Mouse (Mus musculus) kidney, adult 8-10 months (tissue): ENCODE results near the gene Dmbx1.

Source experiments
- DNase-seq, 2 experiments: peaks; one replicate each; pipeline ENCODE4 v3.0.0; 2022

The Dmbx1 gene

DNA sequence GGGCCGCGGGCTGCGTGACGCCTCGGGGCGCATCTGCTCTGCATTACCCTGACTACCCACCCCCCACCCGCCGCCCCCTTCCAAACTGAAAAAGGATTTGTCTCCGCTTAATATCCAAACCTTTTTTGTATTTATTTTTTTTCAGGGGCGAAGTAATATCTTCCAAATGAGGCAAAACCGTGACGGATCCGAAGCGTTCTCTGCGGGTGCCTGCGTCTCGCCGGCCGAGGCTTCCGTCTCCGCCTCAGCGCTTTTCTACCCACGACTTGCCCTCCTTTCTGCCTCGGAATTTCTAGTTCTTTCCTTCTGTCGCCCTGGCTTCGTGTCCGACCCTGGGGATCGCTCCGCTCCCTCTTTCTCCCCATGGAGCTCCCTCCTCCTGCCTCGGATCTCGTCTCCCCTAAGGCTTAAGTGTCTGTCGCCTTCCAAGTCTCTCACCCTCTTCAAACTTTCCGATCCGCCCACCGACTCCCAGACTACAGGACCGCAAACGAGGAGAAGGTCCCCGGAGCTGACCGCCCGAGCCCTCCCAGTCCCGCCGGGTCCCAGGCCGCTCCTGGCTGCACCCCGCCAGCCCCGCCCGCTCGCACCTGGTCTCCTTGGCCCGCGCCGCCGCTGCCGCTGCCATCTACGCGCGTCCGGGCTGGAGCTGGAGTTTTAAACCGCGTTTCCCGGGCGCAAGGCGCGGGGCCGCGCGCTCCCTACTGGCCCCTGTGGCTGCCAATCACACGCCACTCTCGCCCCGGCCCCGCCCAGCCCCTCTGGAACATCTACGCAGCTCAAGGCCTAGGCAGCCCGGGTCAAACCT lies at the start of gene Dmbx1:
Gene Dmbx1, minus strand, starts transcription at position 632 of the 808 bp plus-strand sequence.
- no peak for DNase-seq

DNA sequence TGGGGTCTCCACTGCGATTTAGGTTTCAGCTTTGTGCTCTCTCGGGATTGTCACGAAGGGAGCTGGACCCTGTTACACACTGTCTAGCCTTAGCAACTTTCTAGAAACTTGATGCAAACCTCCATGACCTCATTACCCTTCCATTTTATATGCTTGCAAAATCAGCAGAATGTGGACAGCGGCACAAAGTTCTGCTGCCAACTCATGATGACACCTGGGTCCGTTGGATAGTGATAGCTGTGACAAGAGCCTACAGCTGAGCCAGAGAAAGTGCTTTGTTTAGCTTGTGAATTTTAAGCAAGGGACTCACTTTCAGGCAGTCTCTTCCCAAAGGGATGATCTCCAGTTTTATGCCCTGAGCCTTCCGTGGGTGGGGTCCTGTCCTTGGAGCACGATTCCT lies 49.7 kb upstream of the Dmbx1 start:
- DNase-seq, result no peak

DNA sequence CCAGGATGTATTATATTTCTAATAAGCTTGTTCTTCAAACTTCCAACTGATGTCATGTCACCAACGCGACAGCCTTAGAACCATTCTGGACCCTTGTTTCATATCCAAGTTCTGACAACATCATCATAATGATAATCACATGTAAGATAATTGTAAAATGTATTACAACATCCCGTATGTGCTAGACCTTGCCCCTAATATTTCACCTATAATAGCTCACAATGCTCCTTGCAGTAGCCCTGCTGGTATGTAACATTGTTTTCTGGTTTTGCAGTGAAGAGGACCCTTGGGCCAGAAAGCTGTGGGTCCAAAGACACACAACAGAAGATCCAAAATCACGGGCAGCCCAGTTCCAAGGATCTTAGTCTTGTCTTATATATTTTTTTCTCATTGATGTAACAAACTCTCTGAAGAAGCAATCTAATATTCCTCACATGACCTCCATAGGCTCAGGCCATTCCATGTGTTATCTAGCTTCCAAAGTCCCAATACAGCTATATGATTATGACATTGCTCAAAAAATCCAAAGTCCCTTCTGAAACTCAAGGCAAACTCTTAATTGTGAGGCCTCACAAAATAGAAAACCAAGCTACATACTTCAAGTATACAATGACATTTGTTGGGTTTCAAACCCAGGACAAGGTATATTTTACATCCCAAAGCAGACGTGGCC lies 48.3 kb upstream of the Dmbx1 start:
- DNase-seq, result no peak

DNA sequence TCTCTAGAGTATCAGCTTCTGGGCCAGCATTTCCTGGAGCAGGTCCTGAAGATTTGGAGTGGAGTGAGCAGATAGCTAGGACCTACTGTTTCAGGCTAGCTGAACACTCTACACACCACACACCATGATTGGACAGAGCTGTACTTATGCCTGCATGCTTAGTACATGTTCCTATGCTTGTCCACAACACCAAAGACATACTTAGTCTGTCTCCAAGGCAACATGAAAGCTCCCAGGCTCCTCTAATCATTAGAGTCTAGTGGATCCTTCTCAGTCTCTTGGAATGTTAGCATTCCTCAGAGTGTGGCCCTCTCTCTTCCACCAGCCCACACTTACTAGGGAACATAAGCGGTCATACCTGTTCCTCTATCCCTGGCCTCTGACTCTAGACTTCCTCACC lies 47.7 kb upstream of the Dmbx1 start:
- no peak for DNase-seq

DNA sequence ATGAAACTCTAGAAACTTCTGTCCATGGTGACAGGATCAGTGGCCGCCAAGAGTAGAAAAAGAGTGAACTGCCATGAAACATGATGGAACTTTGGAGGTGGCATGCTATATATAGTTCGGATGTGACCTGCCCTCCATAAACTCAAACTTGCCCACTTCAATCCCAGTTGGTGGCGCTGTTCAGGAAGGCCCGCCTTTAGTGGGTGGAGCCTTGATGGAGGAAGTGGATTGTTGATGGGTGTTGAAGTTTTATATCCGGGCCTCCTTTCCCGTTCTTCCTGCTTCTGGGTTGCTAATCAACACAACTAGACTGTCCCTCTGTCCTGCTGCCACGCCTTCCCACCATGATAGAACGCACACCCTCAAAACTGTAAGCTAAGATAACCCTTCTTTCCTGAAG lies 45.2 kb upstream of the Dmbx1 start:
- no peak for DNase-seq

DNA sequence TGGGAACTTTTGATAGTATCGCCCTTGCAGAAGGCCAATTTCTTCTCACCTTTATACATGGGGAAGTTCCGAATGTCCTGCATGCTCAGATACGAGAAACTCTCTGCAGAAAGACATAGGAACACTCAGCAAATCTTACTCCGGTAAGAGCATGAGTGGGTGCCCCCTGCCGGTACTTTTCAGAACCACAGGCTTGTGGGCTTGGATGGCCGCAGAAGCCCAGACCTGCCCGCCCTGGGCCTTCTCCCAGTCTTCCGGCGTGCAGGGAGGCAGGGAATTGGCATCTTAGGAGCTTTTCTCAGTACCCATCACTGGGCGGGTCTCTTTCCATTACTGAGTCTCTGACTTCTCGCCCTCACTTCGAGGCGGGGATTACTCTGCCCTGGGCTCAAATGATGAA lies 44.4 kb upstream of the Dmbx1 start:
- peak; percentile 64 to 89 for DNase-seq

DNA sequence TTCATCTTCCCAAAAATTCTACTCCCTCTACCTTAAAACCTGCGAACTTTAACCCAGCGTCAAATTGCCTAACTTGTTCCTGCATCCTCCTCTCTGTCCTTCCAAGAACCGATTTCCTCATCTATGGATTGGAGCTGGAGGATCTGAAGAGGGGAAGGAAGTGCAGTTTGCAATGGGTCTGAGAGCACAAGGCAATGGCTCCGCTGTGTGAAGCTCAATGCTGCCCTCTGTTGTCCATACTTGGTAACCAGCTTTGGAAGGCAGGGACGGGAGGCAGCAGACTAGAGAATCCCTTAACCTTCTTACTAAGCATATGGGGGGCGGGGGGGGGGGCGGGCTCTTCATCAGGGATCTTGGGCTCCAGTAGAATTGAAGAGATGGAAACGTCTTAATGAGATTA lies 41.0 kb upstream of the Dmbx1 start:
- DNase-seq, result peak; percentile 44 to 69

DNA sequence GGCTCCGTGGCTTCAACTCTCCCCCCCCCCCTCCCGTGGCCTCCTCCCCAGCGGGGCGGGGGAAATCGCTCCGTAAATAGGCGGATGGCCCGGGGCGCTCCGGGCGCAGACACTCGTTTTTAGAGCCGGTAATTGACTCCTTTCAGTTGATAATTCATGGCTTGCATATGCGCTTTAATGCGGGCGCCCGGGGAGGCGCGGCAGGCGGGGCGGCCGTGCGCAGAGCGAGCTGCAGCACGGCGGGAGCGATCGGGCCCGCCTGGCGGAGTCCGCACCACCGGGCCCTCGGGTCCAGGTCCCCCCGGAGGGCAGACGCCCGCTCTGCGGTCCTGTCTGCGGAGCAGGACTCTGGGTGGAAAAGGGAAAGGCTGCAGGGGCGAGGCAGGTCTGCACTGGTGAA lies 39.7 kb upstream of the Dmbx1 start:
- DNase-seq, result no peak

DNA sequence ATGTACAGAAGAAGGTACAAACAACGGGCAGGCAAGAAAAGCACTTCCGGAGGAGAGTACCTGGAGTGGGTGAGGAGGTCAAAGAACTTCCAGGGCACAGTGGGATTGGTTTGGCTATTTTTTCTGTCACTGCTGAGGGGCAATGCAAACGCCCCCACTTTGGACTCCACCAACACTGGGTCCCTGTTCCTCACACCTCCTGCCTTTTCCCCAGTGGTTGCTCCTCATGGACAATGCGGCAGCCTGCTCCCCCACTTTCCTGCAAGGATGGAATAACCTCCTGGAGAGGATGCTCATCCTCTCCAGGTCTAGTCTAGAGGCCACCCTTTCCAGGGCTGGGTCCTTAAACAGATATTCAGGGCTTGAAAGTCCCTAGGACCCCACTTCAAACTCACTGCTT lies 39.2 kb upstream of the Dmbx1 start:
- no peak for DNase-seq

DNA sequence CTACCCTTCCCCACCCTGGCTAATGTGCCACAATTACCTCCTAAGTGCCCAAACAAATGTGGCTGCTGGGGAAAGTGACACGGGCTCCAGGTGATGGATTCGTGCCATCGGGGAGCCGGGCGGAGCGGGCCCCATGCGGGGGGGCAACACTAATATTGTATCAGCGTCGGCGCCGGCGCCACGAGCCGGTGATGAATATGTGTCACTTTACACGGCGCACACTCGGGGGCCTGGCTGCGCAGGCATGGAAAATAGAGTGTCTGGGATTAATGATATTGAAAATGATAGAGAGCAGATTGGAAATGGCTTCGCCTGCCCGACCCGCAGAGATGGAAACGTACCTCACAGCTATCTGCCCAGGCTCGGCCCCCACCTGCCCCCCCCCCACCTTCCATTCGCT lies 32.8 kb upstream of the Dmbx1 start:
- no peak for DNase-seq

DNA sequence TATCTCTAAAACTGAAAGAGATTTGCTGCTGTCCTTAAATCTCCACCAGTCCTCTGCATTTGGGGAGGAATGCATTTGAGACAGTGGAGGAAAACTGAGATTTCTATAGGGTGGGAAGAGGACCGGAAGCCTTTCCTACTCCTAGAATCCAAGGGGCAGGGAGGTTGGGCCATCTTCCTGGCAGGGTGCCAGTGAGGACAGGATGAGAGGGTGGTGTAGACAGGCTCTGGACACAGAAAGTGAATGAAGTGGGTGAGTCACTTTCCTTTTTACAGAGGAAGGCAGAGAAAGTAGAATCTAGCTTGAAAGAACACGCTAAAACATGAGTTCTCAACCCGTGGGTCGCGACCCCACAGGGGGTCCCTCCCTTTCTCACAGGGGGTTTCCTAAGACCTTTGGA lies 24.7 kb upstream of the Dmbx1 start:
- DNase-seq, result no peak

DNA sequence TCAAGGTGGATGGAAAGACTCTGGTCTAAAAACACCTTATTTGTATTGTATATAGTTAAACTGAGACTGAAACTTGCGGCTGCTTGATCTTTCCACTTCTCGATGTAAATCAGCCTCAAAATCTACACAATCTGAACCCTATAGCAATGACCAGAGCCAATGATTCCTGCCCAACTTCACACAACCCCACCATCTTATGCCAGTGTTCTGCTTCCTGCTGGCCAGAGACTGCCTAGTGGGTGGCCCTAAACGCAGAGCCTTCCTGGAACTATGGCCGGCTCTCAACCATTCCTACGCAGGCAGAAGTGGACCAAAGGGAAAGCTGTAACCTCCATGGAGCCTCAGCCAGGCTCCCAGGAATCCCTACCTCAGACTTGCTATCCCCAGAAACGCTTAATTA lies 24.0 kb upstream of the Dmbx1 start:
- DNase-seq, result no peak

DNA sequence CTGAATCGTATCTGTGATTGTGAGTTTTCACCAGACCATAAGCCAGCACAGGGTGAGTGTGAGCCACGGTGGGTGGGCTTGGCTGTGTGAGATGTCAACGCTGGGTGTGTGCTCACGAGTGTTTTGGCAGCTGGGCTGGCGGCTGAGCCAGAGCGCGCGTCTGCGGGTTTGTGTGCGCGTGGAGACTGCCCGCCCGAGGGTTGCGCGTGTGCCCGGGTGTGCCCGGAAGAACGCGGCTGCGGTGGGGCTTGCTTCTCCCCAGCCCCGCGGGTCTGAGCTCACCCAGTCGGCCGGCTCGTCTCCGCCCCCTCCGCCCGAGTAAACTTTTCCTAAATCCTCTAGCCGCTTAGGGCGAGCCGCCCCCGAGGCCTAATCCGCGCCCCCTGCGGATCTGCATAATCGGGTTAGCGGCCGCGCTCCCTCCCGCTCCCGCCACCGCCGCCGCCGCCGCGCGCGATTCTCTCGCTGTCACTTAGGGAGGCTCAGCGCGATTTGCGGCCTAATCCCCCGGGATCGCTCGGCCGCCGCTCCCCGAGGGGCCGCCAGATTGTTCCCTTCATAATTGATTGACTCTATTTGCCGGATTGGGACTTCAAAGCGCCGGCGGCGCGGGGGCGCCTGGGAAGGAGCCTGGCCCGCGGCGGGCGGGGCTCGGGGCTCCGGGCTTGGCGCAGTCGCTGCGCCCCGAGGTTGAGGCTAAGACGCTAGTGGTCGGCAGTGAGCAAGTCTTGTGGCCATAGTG lies 23.1 kb upstream of the Dmbx1 start:
- no peak for DNase-seq

DNA sequence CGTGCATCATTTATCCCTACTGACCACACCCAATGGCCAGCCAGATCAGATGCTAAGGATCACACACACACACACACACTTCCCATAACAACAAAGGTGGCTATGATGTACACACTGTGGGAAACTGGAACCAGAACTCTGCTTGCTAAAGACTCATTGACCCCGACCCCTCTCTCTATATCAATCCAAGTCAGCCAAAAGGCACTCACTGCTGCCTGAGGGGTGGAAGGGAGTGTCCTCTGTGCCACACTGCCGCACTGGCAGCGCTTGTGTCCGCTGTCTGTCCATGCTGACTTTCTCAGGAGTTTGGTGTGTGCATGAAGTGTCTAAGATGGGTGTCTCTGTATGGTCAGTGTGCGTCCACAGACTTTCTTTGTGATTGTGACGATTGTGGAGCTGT lies 22.3 kb upstream of the Dmbx1 start:
- no peak for DNase-seq

DNA sequence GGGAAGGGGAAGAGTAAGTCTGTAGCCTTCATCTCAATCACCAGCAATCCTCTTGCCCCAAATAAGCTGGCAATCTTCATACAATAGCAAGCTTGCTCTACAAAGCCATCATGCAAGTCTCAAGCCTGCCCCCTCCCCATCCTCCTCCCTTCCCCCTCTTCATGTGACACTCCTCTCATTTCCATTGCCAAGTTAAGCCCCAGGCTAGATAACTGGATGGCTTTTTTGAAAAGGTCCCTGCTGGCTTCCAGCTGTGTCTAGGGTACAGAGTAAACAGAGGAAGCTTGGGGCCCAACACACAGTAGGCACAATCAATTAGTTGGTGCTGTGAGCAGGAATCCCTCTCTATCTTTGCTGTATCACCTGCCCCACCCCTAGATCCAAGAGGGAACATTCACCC lies 19.8 kb upstream of the Dmbx1 start:
- no peak for DNase-seq

DNA sequence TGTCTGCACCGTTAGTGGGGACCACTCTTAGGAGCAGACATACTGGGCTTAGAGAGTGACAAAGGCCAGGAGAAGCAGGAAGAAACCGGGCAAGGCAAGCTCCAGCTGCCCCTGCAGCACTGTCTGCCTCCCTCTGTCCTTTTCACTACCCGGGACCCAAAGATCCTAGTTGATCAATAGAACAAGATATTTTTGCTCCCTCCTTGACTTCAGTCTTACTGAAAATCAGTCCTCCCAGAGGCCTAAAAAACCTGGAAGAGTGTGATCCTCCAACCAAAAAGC lies 15.7 kb upstream of the Dmbx1 start:
- no peak for DNase-seq

DNA sequence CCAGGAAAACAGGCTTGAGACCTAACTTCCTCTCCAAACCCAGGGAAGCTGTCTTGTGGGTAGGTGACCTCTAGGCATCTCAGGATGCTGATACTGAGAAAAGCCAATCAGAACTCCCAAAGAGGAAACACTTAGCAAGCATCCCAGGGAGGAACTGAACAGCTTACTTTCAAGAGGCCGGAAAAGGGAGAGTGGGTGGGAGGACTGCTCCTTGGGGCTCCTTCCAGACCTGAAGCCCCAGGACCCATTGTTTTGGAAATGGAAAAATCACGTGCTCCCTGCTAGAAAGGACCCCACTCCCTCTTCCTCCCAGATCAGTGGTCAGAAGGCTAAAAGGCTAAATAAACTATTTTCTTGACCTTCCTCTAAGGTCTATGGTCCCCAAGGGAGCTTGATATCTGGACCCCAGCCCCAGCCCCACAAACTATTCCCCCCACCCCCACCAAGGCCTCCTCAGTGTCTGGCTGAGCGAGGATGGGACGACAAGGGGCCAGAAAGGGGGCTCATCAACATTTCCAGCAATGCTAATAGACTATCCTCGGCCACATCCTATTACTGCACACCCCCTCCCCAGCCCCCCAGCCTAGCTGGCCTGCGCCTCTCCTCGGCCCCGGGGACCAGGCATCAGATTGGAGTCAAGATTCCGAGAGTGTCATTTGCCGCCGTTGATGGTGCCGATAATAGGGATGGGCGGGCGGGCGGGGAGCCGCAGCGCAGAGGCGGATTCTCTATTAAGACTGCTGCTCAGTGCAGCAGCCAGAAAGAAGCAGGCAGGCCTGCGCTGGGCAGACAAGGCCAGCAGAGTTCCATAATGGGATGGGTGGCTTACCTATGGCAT lies 15.1 kb upstream of the Dmbx1 start:
- DNase-seq, result no peak

DNA sequence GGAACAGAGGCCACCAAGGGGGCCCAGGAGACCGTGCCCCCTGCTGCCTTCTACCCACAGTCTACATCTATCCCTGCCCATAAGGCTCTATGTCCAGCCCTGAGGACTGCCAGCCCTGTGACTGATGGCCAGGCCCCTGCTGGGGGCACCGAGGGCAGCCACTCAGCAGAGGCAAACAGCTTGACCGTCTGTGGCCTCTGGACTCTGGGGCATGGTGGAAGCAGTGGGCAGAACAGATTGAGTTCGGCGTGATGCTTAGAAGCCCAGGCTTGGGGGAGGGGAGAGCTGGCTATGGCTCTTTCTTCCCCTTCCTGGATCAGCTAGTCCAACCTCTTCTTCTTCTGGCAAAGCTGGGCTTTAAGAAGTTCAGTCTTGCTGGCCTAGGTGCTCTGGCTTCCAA lies 13.8 kb upstream of the Dmbx1 start:
- DNase-seq, result peak; percentile 48 to 54

DNA sequence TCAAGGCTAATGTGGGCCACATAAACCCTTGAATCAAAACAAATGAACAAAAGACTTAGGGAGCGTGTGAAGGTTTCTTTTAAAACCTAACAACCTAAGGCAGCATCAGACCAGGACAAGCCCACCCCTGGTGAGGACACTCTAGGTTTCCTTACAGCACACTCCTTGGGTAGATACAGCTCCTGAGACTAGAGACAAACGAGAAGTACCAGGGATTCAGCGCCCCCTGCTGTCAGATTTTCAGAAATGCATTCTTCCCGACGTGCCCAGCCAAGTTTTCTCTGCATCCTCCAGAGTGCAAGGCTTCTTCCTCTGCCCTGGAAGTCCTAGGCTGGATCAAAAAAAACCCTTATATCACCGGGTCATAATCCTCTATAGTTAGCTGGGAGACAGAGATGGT lies 13.0 kb upstream of the Dmbx1 start:
- peak; percentile 35 to 73 for DNase-seq

DNA sequence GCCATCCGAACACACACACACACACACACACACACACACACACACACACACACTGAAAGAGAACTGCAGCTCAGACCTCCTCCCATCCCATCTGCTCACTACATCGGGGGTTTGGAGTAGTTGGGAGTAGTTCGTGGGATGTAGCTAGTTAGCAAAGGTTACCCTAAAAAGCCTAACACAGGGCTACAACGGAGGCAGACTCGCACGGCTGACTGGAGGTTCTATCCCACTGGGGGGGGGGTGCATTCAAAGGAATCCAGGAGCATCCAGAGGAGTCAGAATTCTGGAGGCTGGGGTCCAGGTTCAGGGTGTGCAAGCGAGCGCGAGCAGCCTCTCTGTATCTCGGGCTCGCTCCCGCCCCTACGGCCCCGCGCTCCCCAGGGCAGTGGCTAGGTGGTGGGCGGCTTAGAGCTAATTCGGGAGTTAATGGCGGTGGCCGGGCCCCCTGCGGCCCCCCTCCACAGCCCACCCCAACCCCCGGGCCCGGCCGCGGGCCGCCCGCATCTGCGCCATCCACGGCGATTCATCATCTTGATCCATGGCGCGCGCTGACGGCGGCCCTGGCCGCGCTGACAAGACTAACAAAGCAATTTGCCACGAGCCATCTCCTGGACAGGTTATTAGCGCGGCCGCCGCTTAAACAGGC lies 4.1 kb upstream of the Dmbx1 start:
- no peak for DNase-seq

DNA sequence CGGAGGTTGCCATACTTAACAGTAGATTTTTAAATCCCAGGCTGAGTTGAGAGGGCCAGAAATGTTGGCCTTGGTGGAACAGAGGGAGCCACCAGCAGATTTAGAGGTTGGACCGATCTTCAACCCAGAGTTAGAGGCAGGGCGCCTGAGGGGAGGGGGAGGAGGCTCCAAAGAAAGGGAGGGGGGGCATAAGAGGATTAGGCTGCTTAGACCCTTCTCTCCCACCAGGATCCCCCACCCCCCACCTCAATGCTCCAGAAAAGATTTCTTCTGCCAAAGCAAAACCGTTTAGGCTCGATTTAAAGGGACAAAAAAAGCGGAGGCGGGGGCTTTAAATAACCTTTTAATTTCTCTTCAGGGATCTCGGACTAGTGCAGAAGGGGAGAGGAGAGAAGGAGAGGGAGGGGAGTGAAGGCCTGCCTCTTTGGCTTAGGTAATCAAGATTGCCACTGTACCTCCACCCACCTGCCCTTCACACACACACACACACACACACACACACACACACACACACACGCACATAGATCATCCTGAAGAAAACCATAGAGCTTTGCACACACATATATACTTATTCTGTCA lies 1.6 kb upstream of the Dmbx1 start:
- no peak for DNase-seq

DNA sequence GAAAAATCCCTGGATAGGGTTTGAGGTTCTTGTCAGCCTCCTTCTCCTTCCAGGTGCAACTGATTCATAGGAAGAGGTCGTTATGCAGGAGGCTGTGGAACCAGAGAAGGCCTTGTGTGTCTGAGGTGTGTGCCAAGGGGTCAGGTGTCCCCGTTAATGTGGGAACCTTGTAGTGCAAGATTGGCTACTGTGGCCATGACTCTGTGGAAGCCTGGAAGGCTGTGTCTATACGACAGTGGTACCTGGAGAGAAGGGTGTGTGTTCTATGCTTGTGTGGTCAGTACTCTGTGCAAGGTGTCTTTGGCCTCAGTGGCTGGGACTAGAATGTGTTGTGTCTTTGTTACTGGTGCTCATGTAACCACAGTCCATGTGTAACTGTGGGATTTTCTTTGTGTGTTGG lies 955 bp upstream of the Dmbx1 start:
- DNase-seq, result no peak
